Mouse (Mus musculus) heart, postnatal 0 days (tissue): ENCODE results near the gene B3gnt7. TPM values are rescaled to one million over a fixed set of nuclear protein-coding genes. Genes with fewer than 3 reads are reported as not detected.

Source experiments
- ATAC-seq: fragments of 200-750 bp; cut with Nextera tagmentation; 2 replicates; pipeline ENCODE4 v1.8.0; 2017; ENCODE audit warnings: low read depth, moderate number of reproducible peaks, moderate library complexity; ENCODE audit not compliant: insufficient read depth
- DNase-seq: peaks from one replicate; pipeline ENCODE4 v3.0.0-alpha.2; 2016; ENCODE audit warnings: low spot score
- H3K27ac ChIP-seq: fragments of 300-500 bp; sonication (generic); 2 replicates; pipeline ENCODE4 v1.5.1; 2014; ENCODE audit warnings: low read depth, mild to moderate bottlenecking
- H3K27me3 ChIP-seq: fragments of 300-500 bp; sonication (generic); 2 replicates; pipeline ENCODE4 v1.6.1; 2014; ENCODE audit warnings: low read length, mixed read lengths; ENCODE audit not compliant: control insufficient read depth, insufficient read depth
- H3K36me3 ChIP-seq: fragments of 300-500 bp; sonication (generic); replicated peaks from 2 replicates; pipeline ENCODE4 v1.6.1; 2014; ENCODE audit warnings: low read length, mixed read lengths; ENCODE audit not compliant: control insufficient read depth, insufficient read depth
- H3K4me1 ChIP-seq: fragments of 300-500 bp; sonication (generic); 2 replicates; pipeline ENCODE4 v1.6.1; 2014; ENCODE audit warnings: antibody characterized with exemption; ENCODE audit not compliant: control insufficient read depth, insufficient read depth
- H3K4me2 ChIP-seq: fragments of 300-500 bp; sonication (generic); 2 replicates; pipeline ENCODE4 v1.6.1; 2014; ENCODE audit warnings: low read depth, mild to moderate bottlenecking, low read length, moderate library complexity
- H3K4me3 ChIP-seq: fragments of 300-500 bp; sonication (generic); 2 replicates; pipeline ENCODE4 v1.5.1; 2014; ENCODE audit warnings: low read depth, low read length
- H3K9ac ChIP-seq: fragments of 300-500 bp; sonication (generic); replicated peaks from 2 replicates; pipeline ENCODE4 v1.6.1; 2014; ENCODE audit warnings: low read depth, low read length, mixed read lengths
- H3K9me3 ChIP-seq: fragments of 300-500 bp; sonication (generic); replicated peaks from 2 replicates; pipeline ENCODE4 v1.6.1; 2016; ENCODE audit warnings: low read length; ENCODE audit not compliant: control insufficient read depth
- CTCF ChIP-seq: IDR thresholded peaks from 2 replicates; pipeline ENCODE4 v1.5.1; 2016; ENCODE audit warnings: antibody characterized with exemption, control low read depth, low read depth
- EP300 ChIP-seq: IDR thresholded peaks from 2 replicates; pipeline ENCODE4 v1.6.1; 2016; ENCODE audit warnings: antibody characterized with exemption, low read depth
- WGBS: fragments of 180-500 bp; shearing (Covaris S2); extraction: QIAGEN DNeasy Blood & Tissue Kit; methylation state at CpG from one replicate; pipeline ENCODE4 v1.1.7; 2014; 5-methylcytosine and 5-hydroxymethylcytosine counted together
- polyA plus RNA-seq: library from polyadenylated mRNA; unstranded; fragments of >200 nt; fragmentation: Nextera tagmentation; extraction: Ambion mirVana; gene quantifications from 2 replicates; pipeline ENCODE4 v1.2.1, GENCODE M21; 2015
- total RNA-seq: library from RNA; depleted of rRNA; stranded (reverse); fragments of >200 nt; gene quantifications from 2 replicates; pipeline ENCODE4 v1.2.3, GENCODE M21; 2014; ENCODE audit warnings: low replicate concordance

Gene B3gnt7
- total and polyA plus RNA-seq, 2 experiments from 2014 or later = 0.49 to 0.69 TPM

- no peaks in the 10 kb centered on the region for H3K9me3 ChIP-seq
- H3K4me2 ChIP-seq = no peak overlapping the region
- H3K4me1 ChIP-seq = no peaks in the 10 kb centered on the region; the same call in 1 of the 2 replicates
- no peaks in the 10 kb centered on the region for H3K27me3 ChIP-seq
- H3K9ac ChIP-seq = no peak overlapping the region; the same call in 1 of the 2 replicates
- no peaks in the 10 kb centered on the region for H3K36me3 ChIP-seq
- H3K4me3 ChIP-seq = no peak overlapping the region
- ATAC-seq = no peak
- no peak overlapping the region for H3K27ac ChIP-seq
- no peak for TF ChIP-seq CTCF
- no peak for TF ChIP-seq EP300
- DNase-seq = no peak
- WGBS = 59% methylated on average over 7 of the region's 7 CpGs
These were observed 38.9 kb upstream of the B3gnt7 start for GRCm38 (mm10) chr1:86263564-86264339.

- H3K36me3 ChIP-seq = no peaks in the 10 kb centered on the region
- no peak overlapping the region for H3K4me3 ChIP-seq
- H3K27me3 ChIP-seq = no peaks in the 10 kb centered on the region
- ATAC-seq = no peak
- 41% methylated on average over 3 of the region's 3 CpGs for WGBS
- H3K9me3 ChIP-seq = no peaks in the 10 kb centered on the region
- no peaks in the 10 kb centered on the region; the same call in 1 of the 2 replicates for H3K4me1 ChIP-seq
- no peak for TF ChIP-seq EP300
- no peak for TF ChIP-seq CTCF
- H3K9ac ChIP-seq = no peak overlapping the region
- no peak overlapping the region for H3K27ac ChIP-seq
- no peak overlapping the region for H3K4me2 ChIP-seq
- DNase-seq = no peak
These were observed 37.6 kb upstream of the B3gnt7 start for GRCm38 (mm10) chr1:86265060-86265459.

GRCm38 (mm10) chr1:86268492-86269189 is 34.0 kb upstream of the B3gnt7 start:
- 83% methylated on average over 9 of the region's 9 CpGs for WGBS
- ATAC-seq = no peak

GRCm38 (mm10) chr1:86269190-86269508 is 33.5 kb upstream of the B3gnt7 start:
- Histone ChIP-seq H3K36me3 (no peaks in the 10 kb centered on the region), H3K4me1 (no peaks in the 10 kb centered on the region), H3K9ac (no peak overlapping the region), H3K4me2 (no peak overlapping the region), H3K9me3 (no peaks in the 10 kb centered on the region), H3K27ac (no peak overlapping the region), H3K27me3 (no peaks in the 10 kb centered on the region), H3K4me3 (no peak overlapping the region)
- DNase-seq (no peak), ATAC-seq (no peak)
- 64% methylated on average over 4 of the region's 4 CpGs for WGBS
- TF ChIP-seq EP300 (no peak), CTCF (no peak)

More at GRCm38 (mm10) chr1:86268492-86269189, 34.0 kb upstream of the B3gnt7 start:
- no peak overlapping the region for H3K4me3 ChIP-seq
- no peaks in the 10 kb centered on the region; the same call in 1 of the 2 replicates for H3K4me1 ChIP-seq
- no peak overlapping the region for H3K27ac ChIP-seq
- H3K36me3 ChIP-seq = no peaks in the 10 kb centered on the region
- no peaks in the 10 kb centered on the region for H3K27me3 ChIP-seq
- no peak for DNase-seq
- H3K9ac ChIP-seq = no peak overlapping the region
- H3K4me2 ChIP-seq = no peak overlapping the region
- TF ChIP-seq EP300 (no peak), CTCF (no peak)
- H3K9me3 ChIP-seq = no peaks in the 10 kb centered on the region

- WGBS = 83% methylated on average over 6 of the region's 6 CpGs
- ATAC-seq (no peak), DNase-seq (no peak)
- no peaks in the 10 kb centered on the region for H3K4me1 ChIP-seq
- no peaks in the 10 kb centered on the region for H3K9me3 ChIP-seq
- no peak overlapping the region for H3K9ac ChIP-seq
- H3K4me3 ChIP-seq = no peak overlapping the region
- no peak for TF ChIP-seq EP300
- no peak for TF ChIP-seq CTCF
- no peaks in the 10 kb centered on the region for H3K36me3 ChIP-seq
- H3K27me3 ChIP-seq = no peaks in the 10 kb centered on the region
- H3K27ac ChIP-seq = no peak overlapping the region
- H3K4me2 ChIP-seq = no peak overlapping the region
These were observed 30.9 kb upstream of the B3gnt7 start for GRCm38 (mm10) chr1:86271707-86272106.
